Mouse (Mus musculus): ENCODE measurements at regions not wholly inside any gene's neighbourhood (a gene's known extent, or its start where the extent isn't known, plus 50 kb on each side); places are given as distances from the start of the nearest gene placed in this dataset.

DNA sequence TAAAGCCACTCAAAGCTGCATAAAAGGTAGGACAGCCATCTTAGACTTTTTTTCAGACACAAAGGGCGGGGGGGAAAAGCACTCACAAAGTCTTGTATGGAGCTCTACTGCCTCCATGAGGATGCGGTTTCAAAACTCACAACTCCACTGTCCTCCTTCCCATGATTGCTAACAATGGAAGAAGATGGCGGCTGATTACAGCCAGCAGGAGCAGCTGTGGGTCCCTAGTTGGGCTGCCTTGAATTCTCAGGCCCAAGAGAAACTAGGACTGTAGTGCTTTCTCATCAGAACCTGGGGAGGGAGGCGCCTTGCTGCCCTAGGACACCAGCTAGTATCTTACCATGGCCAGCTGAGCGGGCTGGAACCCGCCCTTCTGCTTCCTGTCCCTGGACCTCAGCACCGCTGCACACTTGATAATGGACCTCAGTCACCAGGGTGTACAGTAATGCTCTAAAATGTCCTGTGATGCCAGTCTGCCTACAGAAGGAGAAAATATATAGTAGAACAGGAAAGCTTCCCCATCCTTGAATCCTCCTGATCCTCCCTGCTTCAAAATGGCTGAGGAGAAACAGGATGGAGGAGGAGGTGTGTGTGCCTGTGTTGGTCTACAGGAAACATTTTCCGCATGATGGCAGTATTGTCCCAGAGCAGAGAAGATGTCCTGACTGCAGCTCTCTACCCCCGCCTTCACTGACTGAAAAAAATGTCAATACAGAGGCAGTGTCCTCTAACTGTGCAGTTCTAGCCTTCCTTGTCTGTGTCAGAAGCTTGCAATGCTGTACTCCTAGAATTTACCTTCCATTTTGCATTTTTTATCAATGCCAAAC, 183.7 kb upstream of the Olfr1324 start:
- no peak for TF ChIP-seq GATA1 (IDR thresholded peaks at IDR 0.05; ENCODE audit: borderline replicate concordance, low read length)
- no peak for TF ChIP-seq FLI1 (IDR thresholded peaks at IDR 0.05; ENCODE audit: low read length)
